Mouse (Mus musculus): ENCODE data around the gene Psmd11. TPM values are rescaled to one million over a fixed set of nuclear protein-coding genes. Genes with fewer than 3 reads are reported as not detected.
"Not testable (repeated sequence)": the region's sequence is repeated elsewhere in the genome, so short reads cannot be mapped to it uniquely, and the experiment has no call there.

Psmd11 gene
- polyA plus RNA-seq, 1 experiment from 2014 or later: 383 TPM

- Histone ChIP-seq H3K9me3 (ENCODE audit: control insufficient read depth, low read length) (no peaks in the 10 kb centered on the region), H3K36me3 (ENCODE audit: control insufficient read depth, insufficient read depth, low read length) (peaks cover 5% of the 10 kb centered on the region; the same call in 1 of the 2 replicates), H3K27me3 (ENCODE audit: control insufficient read depth, insufficient read depth, low read length) (no peaks in the 10 kb centered on the region), H3K9ac (ENCODE audit: low read depth, low read length) (no peak overlapping the region), H3K4me2 (replicated peaks; ENCODE audit: low read depth, low read length) (no peak overlapping the region), H3K27ac (ENCODE audit: low read depth, low read length) (no peak overlapping the region), H3K4me1 (replicated peaks; ENCODE audit: control insufficient read depth, insufficient read depth, low read length) (no peaks in the 10 kb centered on the region), H3K4me3 (ENCODE audit: low read depth, low read length) (no peak overlapping the region)
- ATAC-seq (ENCODE audit: low FRiP score) (no peak), DNase-seq (ENCODE audit: low spot score) (no peak)
- WGBS: 96% methylated on average over 2 of the region's 2 CpGs
These were observed 21.4 kb downstream of the Psmd11 start for GRCm38 (mm10) chr11:80449859-80450258.

- H3K4me2 ChIP-seq (replicated peaks; ENCODE audit: low read depth, low read length): no peak overlapping the region
- H3K9ac ChIP-seq (ENCODE audit: low read depth, low read length): no peak overlapping the region
- 95% methylated on average over 3 of the region's 3 CpGs for WGBS
- H3K4me1 ChIP-seq (replicated peaks; ENCODE audit: control insufficient read depth, insufficient read depth, low read length): no peaks in the 10 kb centered on the region
- H3K36me3 ChIP-seq (ENCODE audit: control insufficient read depth, insufficient read depth, low read length): 0 out of 2 replicates have a peak, but pooled peaks cover 1% of the 10 kb centered on the region
- H3K27ac ChIP-seq (ENCODE audit: low read depth, low read length): no peak overlapping the region
- DNase-seq (ENCODE audit: low spot score): no peak
- no peaks in the 10 kb centered on the region for H3K27me3 ChIP-seq (ENCODE audit: control insufficient read depth, insufficient read depth, low read length)
- no peak overlapping the region for H3K4me3 ChIP-seq (ENCODE audit: low read depth, low read length)
- H3K9me3 ChIP-seq (ENCODE audit: control insufficient read depth, low read length): no peaks in the 10 kb centered on the region
- no peak for ATAC-seq (ENCODE audit: low FRiP score)
These were observed 23.8 kb downstream of the Psmd11 start for GRCm38 (mm10) chr11:80452242-80452641.

GRCm38 (mm10) chr11:80453198-80453597 lies 24.8 kb downstream of the Psmd11 start:
- Histone ChIP-seq H3K4me3 (ENCODE audit: low read depth, low read length) (no peak overlapping the region), H3K4me1 (replicated peaks; ENCODE audit: control insufficient read depth, insufficient read depth, low read length) (no peaks in the 10 kb centered on the region), H3K36me3 (ENCODE audit: control insufficient read depth, insufficient read depth, low read length) (no peaks in the 10 kb centered on the region), H3K9me3 (ENCODE audit: control insufficient read depth, low read length) (no peaks in the 10 kb centered on the region), H3K27ac (ENCODE audit: low read depth, low read length) (no peak overlapping the region), H3K4me2 (replicated peaks; ENCODE audit: low read depth, low read length) (no peak overlapping the region), H3K27me3 (ENCODE audit: control insufficient read depth, insufficient read depth, low read length) (no peaks in the 10 kb centered on the region), H3K9ac (ENCODE audit: low read depth, low read length) (no peak overlapping the region)
- DNase-seq (ENCODE audit: low spot score) (no peak), ATAC-seq (ENCODE audit: low FRiP score) (no peak)
- 90% methylated on average over 1 of the region's 1 CpGs for WGBS

- H3K4me1 ChIP-seq (replicated peaks; ENCODE audit: control insufficient read depth, insufficient read depth, low read length); H3K27me3 ChIP-seq (ENCODE audit: control insufficient read depth, insufficient read depth, low read length); H3K4me3 ChIP-seq (ENCODE audit: low read depth, low read length); H3K9ac ChIP-seq (ENCODE audit: low read depth, low read length); ATAC-seq (ENCODE audit: low FRiP score); H3K27ac ChIP-seq (ENCODE audit: low read depth, low read length); DNase-seq (ENCODE audit: low spot score); H3K36me3 ChIP-seq (ENCODE audit: control insufficient read depth, insufficient read depth, low read length); H3K9me3 ChIP-seq (ENCODE audit: control insufficient read depth, low read length); H3K4me2 ChIP-seq (replicated peaks; ENCODE audit: low read depth, low read length): not testable (repeated sequence)
- WGBS: 94% methylated on average over 4 of the region's 4 CpGs
These were observed 35.3 kb downstream of the Psmd11 start for GRCm38 (mm10) chr11:80463605-80464130.

- Histone ChIP-seq H3K4me2 (replicated peaks; ENCODE audit: low read depth, low read length) (no peak overlapping the region), H3K9me3 (ENCODE audit: control insufficient read depth, low read length) (no peaks in the 10 kb centered on the region), H3K27ac (ENCODE audit: low read depth, low read length) (no peak overlapping the region), H3K4me1 (replicated peaks; ENCODE audit: control insufficient read depth, insufficient read depth, low read length) (no peaks in the 10 kb centered on the region), H3K9ac (ENCODE audit: low read depth, low read length) (no peak overlapping the region), H3K27me3 (ENCODE audit: control insufficient read depth, insufficient read depth, low read length) (peaks cover 4% of the 10 kb centered on the region), H3K4me3 (ENCODE audit: low read depth, low read length) (no peak overlapping the region), H3K36me3 (ENCODE audit: control insufficient read depth, insufficient read depth, low read length) (peaks cover 8% of the 10 kb centered on the region; the same call in 1 of the 2 replicates)
- 86% methylated on average over 16 of the region's 16 CpGs for WGBS
- ATAC-seq (ENCODE audit: low FRiP score) (no peak), DNase-seq (ENCODE audit: low spot score) (no peak)
These were observed 43.6 kb downstream of the Psmd11 start for GRCm38 (mm10) chr11:80471836-80472605.

GRCm38 (mm10) chr11:80474175-80474691 lies 45.8 kb downstream of the Psmd11 start:
- H3K4me3 ChIP-seq (ENCODE audit: low read depth, low read length): no peak overlapping the region
- ATAC-seq (ENCODE audit: low FRiP score) (no peak), DNase-seq (ENCODE audit: low spot score) (no peak)
- no peaks in the 10 kb centered on the region for H3K9me3 ChIP-seq (ENCODE audit: control insufficient read depth, low read length)
- H3K4me2 ChIP-seq (replicated peaks; ENCODE audit: low read depth, low read length): no peak overlapping the region
- H3K27ac ChIP-seq (ENCODE audit: low read depth, low read length): no peak overlapping the region
- H3K4me1 ChIP-seq (replicated peaks; ENCODE audit: control insufficient read depth, insufficient read depth, low read length): no peaks in the 10 kb centered on the region; the same call in 1 of the 2 replicates
- peaks cover 10% of the 10 kb centered on the region for H3K27me3 ChIP-seq (ENCODE audit: control insufficient read depth, insufficient read depth, low read length)
- WGBS: 67% methylated on average over 2 of the region's 2 CpGs
- H3K36me3 ChIP-seq (ENCODE audit: control insufficient read depth, insufficient read depth, low read length): peaks cover 7% of the 10 kb centered on the region; the same call in 1 of the 2 replicates
- H3K9ac ChIP-seq (ENCODE audit: low read depth, low read length): no peak overlapping the region

GRCm38 (mm10) chr11:80474846-80475245 lies 46.4 kb downstream of the Psmd11 start:
- Histone ChIP-seq H3K9ac (ENCODE audit: low read depth, low read length) (no peak overlapping the region), H3K4me3 (ENCODE audit: low read depth, low read length) (no peak overlapping the region), H3K27me3 (ENCODE audit: control insufficient read depth, insufficient read depth, low read length) (peaks cover 10% of the 10 kb centered on the region), H3K9me3 (ENCODE audit: control insufficient read depth, low read length) (no peaks in the 10 kb centered on the region), H3K36me3 (ENCODE audit: control insufficient read depth, insufficient read depth, low read length) (peaks cover 2% of the 10 kb centered on the region; the same call in 1 of the 2 replicates), H3K27ac (ENCODE audit: low read depth, low read length) (no peak overlapping the region), H3K4me2 (replicated peaks; ENCODE audit: low read depth, low read length) (no peak overlapping the region), H3K4me1 (replicated peaks; ENCODE audit: control insufficient read depth, insufficient read depth, low read length) (peaks cover 4% of the 10 kb centered on the region; the same call in 1 of the 2 replicates)
- no peak for ATAC-seq (ENCODE audit: low FRiP score)
- 94% methylated on average over 11 of the region's 11 CpGs for WGBS
- no peak for DNase-seq (ENCODE audit: low spot score)

- Histone ChIP-seq H3K4me1 (replicated peaks; ENCODE audit: control insufficient read depth, insufficient read depth, low read length) (peaks cover 4% of the 10 kb centered on the region; the same call in 1 of the 2 replicates), H3K9ac (ENCODE audit: low read depth, low read length) (peak overlapping the region; percentile 96; the same call in 1 of the 2 replicates), H3K36me3 (ENCODE audit: control insufficient read depth, insufficient read depth, low read length) (no peaks in the 10 kb centered on the region), H3K27me3 (ENCODE audit: control insufficient read depth, insufficient read depth, low read length) (peaks cover 10% of the 10 kb centered on the region), H3K4me2 (replicated peaks; ENCODE audit: low read depth, low read length) (no peak overlapping the region), H3K9me3 (ENCODE audit: control insufficient read depth, low read length) (no peaks in the 10 kb centered on the region), H3K4me3 (ENCODE audit: low read depth, low read length) (no peak overlapping the region), H3K27ac (ENCODE audit: low read depth, low read length) (no peak overlapping the region)
- ATAC-seq (ENCODE audit: low FRiP score) (no peak), DNase-seq (ENCODE audit: low spot score) (no peak)
- 80% methylated on average over 9 of the region's 9 CpGs for WGBS
These were observed 47.1 kb downstream of the Psmd11 start for GRCm38 (mm10) chr11:80475544-80475943.
